Mouse (Mus musculus) heart, embryonic 16.5 days (tissue): Measurements from ENCODE around the gene Fcrl5. TPM values are rescaled to one million over a fixed set of nuclear protein-coding genes. Genes with fewer than 3 reads are reported as not detected.

Experiments used
- ATAC-seq: fragments of 200-750 bp; cut with Nextera tagmentation; replicated peaks from 2 replicates; pipeline ENCODE4 v1.8.0; 2017; ENCODE audit warnings: moderate number of reproducible peaks; ENCODE audit not compliant: insufficient read depth, low FRiP score; ENCODE audit errors: extremely low read depth
- H3K27ac ChIP-seq: fragments of 300-500 bp; sonication (generic); 2 replicates; pipeline ENCODE4 v1.5.1; 2014; ENCODE audit warnings: mild to moderate bottlenecking, low read length, control low read depth, moderate library complexity
- H3K27me3 ChIP-seq: fragments of 300-500 bp; sonication (generic); 2 replicates; pipeline ENCODE4 v1.6.1; 2014; ENCODE audit warnings: low read length, mixed read lengths; ENCODE audit not compliant: control insufficient read depth, insufficient read depth
- H3K36me3 ChIP-seq: fragments of 300-500 bp; sonication (generic); 2 replicates; pipeline ENCODE4 v1.6.1; 2014; ENCODE audit not compliant: control insufficient read depth, insufficient read depth
- H3K4me1 ChIP-seq: fragments of 300-500 bp; sonication (generic); 2 replicates; pipeline ENCODE4 v1.6.1; 2014; ENCODE audit warnings: low read length, mixed read lengths; ENCODE audit not compliant: control insufficient read depth, insufficient read depth
- H3K4me2 ChIP-seq: fragments of 300-500 bp; sonication (generic); 2 replicates; pipeline ENCODE4 v1.6.1; 2014; ENCODE audit warnings: low read depth, mild to moderate bottlenecking, control low read depth, low read length
- H3K4me3 ChIP-seq: fragments of 300-500 bp; sonication (generic); 2 replicates; pipeline ENCODE4 v1.5.1; 2014; ENCODE audit warnings: mild to moderate bottlenecking, control low read depth, low read length
- H3K9ac ChIP-seq: fragments of 300-500 bp; sonication (generic); 2 replicates; pipeline ENCODE4 v1.6.1; 2014; ENCODE audit warnings: low read length, control low read depth
- H3K9me3 ChIP-seq: fragments of 300-500 bp; sonication (generic); replicated peaks from 2 replicates; pipeline ENCODE4 v1.6.1; 2016; ENCODE audit warnings: low read length; ENCODE audit not compliant: control insufficient read depth
- WGBS: fragments of 180-500 bp; shearing (Covaris S2); extraction: QIAGEN DNeasy Blood & Tissue Kit; methylation state at CpG from one replicate; pipeline ENCODE4 v1.1.7; 2014; 5-methylcytosine and 5-hydroxymethylcytosine counted together
- polyA plus RNA-seq: library from polyadenylated mRNA; unstranded; fragments of >200 nt; fragmentation: Nextera tagmentation; extraction: Ambion mirVana; gene quantifications from 2 replicates; pipeline ENCODE4 v1.2.1, GENCODE M21; 2015

The Fcrl5 gene
- polyA plus RNA-seq, 1 experiment from 2014 or later = not detected

- WGBS = 61% methylated on average over 12 of the region's 12 CpGs
- H3K36me3 ChIP-seq = no peaks in the 10 kb centered on the region
- no peak for ATAC-seq
- no peak overlapping the region for H3K4me2 ChIP-seq
- no peak overlapping the region for H3K27ac ChIP-seq
- H3K4me1 ChIP-seq = peaks cover 14% of the 10 kb centered on the region
- H3K27me3 ChIP-seq = peaks cover 7% of the 10 kb centered on the region; the same call in 1 of the 2 replicates
- H3K9ac ChIP-seq = no peak overlapping the region
- H3K9me3 ChIP-seq = no peaks in the 10 kb centered on the region
- no peak overlapping the region for H3K4me3 ChIP-seq
Observed at GRCm38 (mm10) chr3:87506456-87507416, 71.2 kb downstream of the Fcrl5 start.

GRCm38 (mm10) chr3:87508205-87508901 is 72.8 kb downstream of the Fcrl5 start:
- peak overlapping the region; percentile 5; the same call in 1 of the 2 replicates for H3K27ac ChIP-seq
- peaks cover 3% of the 10 kb centered on the region; the same call in 1 of the 2 replicates for H3K27me3 ChIP-seq
- peak overlapping the region; percentile 26 for H3K4me3 ChIP-seq
- H3K9me3 ChIP-seq = no peaks in the 10 kb centered on the region
- peak overlapping the region; percentile 49 for H3K9ac ChIP-seq
- 25% methylated on average over 17 of the region's 17 CpGs for WGBS
- no peaks in the 10 kb centered on the region for H3K36me3 ChIP-seq
- peak overlapping the region; percentile 53 for H3K4me2 ChIP-seq
- peak; percentile 62 for ATAC-seq
- H3K4me1 ChIP-seq = peaks cover 28% of the 10 kb centered on the region

GRCm38 (mm10) chr3:87509061-87509460 is 73.5 kb downstream of the Fcrl5 start:
- Histone ChIP-seq H3K4me3 (no peak overlapping the region), H3K4me2 (no peak overlapping the region), H3K27me3 (peaks cover 3% of the 10 kb centered on the region; the same call in 1 of the 2 replicates), H3K4me1 (peaks cover 28% of the 10 kb centered on the region), H3K9ac (no peak overlapping the region), H3K27ac (no peak overlapping the region), H3K36me3 (no peaks in the 10 kb centered on the region), H3K9me3 (no peaks in the 10 kb centered on the region)
- 21% methylated on average over 4 of the region's 4 CpGs for WGBS
- ATAC-seq = peak; percentile 53

GRCm38 (mm10) chr3:87510832-87511231 is 75.3 kb downstream of the Fcrl5 start:
- Histone ChIP-seq H3K9me3 (no peaks in the 10 kb centered on the region), H3K4me1 (peaks cover 34% of the 10 kb centered on the region), H3K27ac (no peak overlapping the region), H3K36me3 (no peaks in the 10 kb centered on the region), H3K9ac (no peak overlapping the region), H3K4me3 (no peak overlapping the region), H3K27me3 (peaks cover 3% of the 10 kb centered on the region; the same call in 1 of the 2 replicates), H3K4me2 (no peak overlapping the region)
- ATAC-seq = no peak
- 93% methylated on average over 9 of the region's 9 CpGs for WGBS

- Histone ChIP-seq H3K27ac (no peak overlapping the region), H3K4me3 (no peak overlapping the region), H3K4me2 (peak overlapping the region; percentile 26), H3K9ac (peak overlapping the region; percentile 41; the same call in 1 of the 2 replicates), H3K4me1 (peaks cover 44% of the 10 kb centered on the region), H3K36me3 (no peaks in the 10 kb centered on the region), H3K9me3 (no peaks in the 10 kb centered on the region), H3K27me3 (peaks cover 3% of the 10 kb centered on the region; the same call in 1 of the 2 replicates)
- ATAC-seq = 0 out of 2 replicates have a peak, but pooled peaks have one; percentile 15
- WGBS = 17% methylated on average over 16 of the region's 16 CpGs
Observed at GRCm38 (mm10) chr3:87511971-87512765, 76.6 kb downstream of the Fcrl5 start.

DNA sequence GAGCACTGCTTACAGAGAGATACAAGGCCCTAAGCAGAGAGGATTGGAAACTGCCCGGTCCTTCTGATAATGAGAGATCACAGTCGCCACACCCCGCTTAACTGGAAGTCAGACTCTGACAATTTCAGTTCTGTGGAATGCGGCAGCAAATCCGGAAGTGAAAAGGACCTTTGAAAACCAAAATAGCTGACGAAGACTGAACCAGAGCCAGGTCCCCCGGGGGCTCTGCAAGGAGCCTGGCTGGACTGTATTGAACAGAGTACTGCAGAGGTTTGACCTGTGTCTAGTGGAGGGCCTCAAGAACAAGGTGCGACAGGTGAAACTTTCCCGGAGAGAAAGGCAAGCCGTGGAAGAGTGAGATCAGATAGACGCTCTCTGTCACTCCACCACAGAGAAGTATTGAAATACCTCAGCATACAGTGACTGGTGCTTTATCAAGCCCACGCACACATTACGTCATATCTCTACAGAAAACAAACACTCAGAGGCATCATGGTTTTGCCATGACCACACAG is 80.1 kb downstream of the Fcrl5 start:
- Histone ChIP-seq H3K27ac (no peak overlapping the region), H3K27me3 (no peaks in the 10 kb centered on the region), H3K9me3 (no peaks in the 10 kb centered on the region), H3K4me3 (peak overlapping the region; percentile 12; the same call in 1 of the 2 replicates), H3K36me3 (no peaks in the 10 kb centered on the region), H3K4me1 (peaks cover 30% of the 10 kb centered on the region), H3K9ac (peak overlapping the region; percentile 19; the same call in 1 of the 2 replicates), H3K4me2 (peak overlapping the region; percentile 51)
- ATAC-seq = peak; percentile 24
- WGBS = 20% methylated on average over 13 of the region's 13 CpGs

DNA sequence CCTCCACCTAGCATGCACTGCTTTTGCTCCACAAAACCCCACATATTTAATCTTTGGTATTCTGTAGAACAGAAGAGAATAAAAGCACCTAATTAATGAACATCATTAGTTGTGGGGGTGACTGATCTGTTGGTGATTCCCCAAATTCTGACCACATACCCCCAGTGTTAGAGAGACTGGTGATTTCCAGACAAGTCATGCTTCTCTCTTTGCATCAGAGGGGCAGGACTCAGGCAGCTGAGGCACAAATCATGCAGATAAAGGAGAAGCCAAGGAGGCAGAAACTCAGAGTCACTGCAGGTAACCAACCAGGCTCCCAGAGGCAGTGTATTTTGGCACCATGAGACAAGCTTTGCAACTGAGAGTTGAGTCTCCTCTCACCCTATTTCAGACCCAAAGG is 82.9 kb downstream of the Fcrl5 start:
- Histone ChIP-seq H3K4me3 (no peak overlapping the region), H3K36me3 (no peaks in the 10 kb centered on the region), H3K4me1 (peaks cover 16% of the 10 kb centered on the region), H3K4me2 (no peak overlapping the region), H3K27me3 (no peaks in the 10 kb centered on the region), H3K9ac (no peak overlapping the region), H3K27ac (no peak overlapping the region), H3K9me3 (no peaks in the 10 kb centered on the region)
- ATAC-seq = no peak

DNA sequence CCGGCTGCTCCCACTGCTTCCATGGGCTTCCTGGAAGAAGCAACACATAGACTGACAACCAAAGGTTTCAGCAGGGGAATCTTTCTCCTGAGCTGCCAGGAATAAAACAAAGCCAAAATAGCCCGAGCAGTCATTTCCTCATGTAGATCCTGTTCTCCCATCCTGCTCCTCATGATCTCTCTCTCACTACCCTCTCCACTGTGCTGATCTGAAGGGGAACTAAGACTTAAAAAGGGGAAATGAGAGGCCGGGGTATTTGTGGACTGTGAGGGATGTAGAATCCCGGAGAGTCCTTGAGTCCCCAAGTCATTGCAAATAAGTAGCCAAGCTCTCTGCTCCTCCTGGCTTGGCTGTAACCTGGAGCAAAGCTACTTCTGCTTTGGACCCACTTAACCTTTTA is 85.6 kb downstream of the Fcrl5 start:
- Histone ChIP-seq H3K27ac (no peak overlapping the region), H3K4me2 (no peak overlapping the region), H3K4me3 (no peak overlapping the region), H3K9ac (no peak overlapping the region), H3K27me3 (no peaks in the 10 kb centered on the region), H3K9me3 (no peaks in the 10 kb centered on the region), H3K4me1 (peaks cover 13% of the 10 kb centered on the region), H3K36me3 (no peaks in the 10 kb centered on the region)
- ATAC-seq = no peak
- WGBS = 55% methylated on average over 4 of the region's 4 CpGs
